Mouse (Mus musculus): ENCODE results near the gene Tsc22d2.

GRCm38 (mm10) chr3:58399931-58400330 lies 14.6 kb upstream of the Tsc22d2 start:
- TF ChIP-seq GATA1 (IDR thresholded peaks at IDR 0.05; ENCODE audit: borderline replicate concordance, low read length) = no peak
- TF ChIP-seq CTCF (IDR thresholded peaks at IDR 0.05; ENCODE audit: low read depth, low read length) = no peak

Data from G1E (cell line).